Mouse (Mus musculus): ENCODE measurements around the gene Gm9903. TPM values are rescaled to one million over a fixed set of nuclear protein-coding genes. Genes with fewer than 3 reads are reported as not detected.
A peak's percentile ranks its signal among the peaks of the same experiment; 100 is the strongest.

Gene Gm9903
- total and polyA plus RNA-seq, 3 experiments, result 1.0 to 2.5 (median 1.1) TPM

GRCm38 (mm10) chr5:33614391-33614790, 15.3 kb upstream of the Gm9903 start:
- no peak for TF ChIP-seq CTCF (IDR thresholded peaks at IDR 0.05)
- no peak for TF ChIP-seq POLR2A (IDR thresholded peaks at IDR 0.05; ENCODE audit: insufficient read depth, low read depth, low read length)
- no peak for TF ChIP-seq EP300 (IDR thresholded peaks at IDR 0.05; ENCODE audit: insufficient read depth, low read depth, low read length)

GRCm38 (mm10) chr5:33622671-33623070, 7.1 kb upstream of the Gm9903 start:
- 90% methylated on average over 2 of the region's 2 CpGs for WGBS
- no peak overlapping the region for H3K4me3 ChIP-seq

More at GRCm38 (mm10) chr5:33614391-33614790, 15.3 kb upstream of the Gm9903 start:
- H3K4me1 ChIP-seq (ENCODE audit: control insufficient read depth, insufficient read depth, low read length), result peaks cover 3% of the 10 kb centered on the region; the same call in 1 of the 2 replicates
- H3K9ac ChIP-seq (ENCODE audit: low read depth, low read length), result no peak overlapping the region
- no peak for DNase-seq
- WGBS, result 67% methylated on average over 6 of the region's 6 CpGs
- H3K27ac ChIP-seq, result no peak overlapping the region
- no peaks in the 10 kb centered on the region for H3K79me2 ChIP-seq (replicated peaks; ENCODE audit: control insufficient read depth, insufficient read depth, low read length)
- no peak overlapping the region for H3K4me3 ChIP-seq
- no peaks in the 10 kb centered on the region for H3K27me3 ChIP-seq (ENCODE audit: control insufficient read depth, insufficient read depth, low read length)
- intact Hi-C loops (cut with DNase I), result no loop called here
- no peaks in the 10 kb centered on the region; the same call in 1 of the 2 replicates for H3K36me3 ChIP-seq (ENCODE audit: control insufficient read depth, insufficient read depth, low read length)

GRCm38 (mm10) chr5:33623766-33624165, 6.0 kb upstream of the Gm9903 start:
- Histone ChIP-seq H3K79me2 (replicated peaks; ENCODE audit: control insufficient read depth, insufficient read depth, low read length) (peaks cover 8% of the 10 kb centered on the region), H3K27me3 (ENCODE audit: control insufficient read depth, insufficient read depth, low read length) (no peaks in the 10 kb centered on the region), H3K36me3 (ENCODE audit: control insufficient read depth, insufficient read depth, low read length) (peaks cover 9% of the 10 kb centered on the region; the same call in 1 of the 2 replicates), H3K9ac (ENCODE audit: low read depth, low read length) (no peak overlapping the region), H3K27ac (no peak overlapping the region), H3K4me1 (ENCODE audit: control insufficient read depth, insufficient read depth, low read length) (peaks cover 15% of the 10 kb centered on the region), H3K4me3 (no peak overlapping the region)
- intact Hi-C loops (cut with DNase I), result no loop called here
- 37% methylated on average over 3 of the region's 3 CpGs for WGBS
- TF ChIP-seq POLR2A (IDR thresholded peaks at IDR 0.05; ENCODE audit: insufficient read depth, low read depth, low read length) (no peak), EP300 (IDR thresholded peaks at IDR 0.05; ENCODE audit: insufficient read depth, low read depth, low read length) (no peak), CTCF (IDR thresholded peaks at IDR 0.05) (no peak)
- DNase-seq, result no peak

More at GRCm38 (mm10) chr5:33622671-33623070, 7.1 kb upstream of the Gm9903 start:
- H3K4me1 ChIP-seq (ENCODE audit: control insufficient read depth, insufficient read depth, low read length), result peaks cover 11% of the 10 kb centered on the region
- H3K9ac ChIP-seq (ENCODE audit: low read depth, low read length), result no peak overlapping the region
- H3K79me2 ChIP-seq (replicated peaks; ENCODE audit: control insufficient read depth, insufficient read depth, low read length), result peaks cover 8% of the 10 kb centered on the region
- no peaks in the 10 kb centered on the region for H3K27me3 ChIP-seq (ENCODE audit: control insufficient read depth, insufficient read depth, low read length)
- DNase-seq, result no peak
- intact Hi-C loops (cut with DNase I), result no loop called here
- no peak overlapping the region for H3K27ac ChIP-seq
- H3K36me3 ChIP-seq (ENCODE audit: control insufficient read depth, insufficient read depth, low read length), result peaks cover 9% of the 10 kb centered on the region; the same call in 1 of the 2 replicates
- TF ChIP-seq CTCF (IDR thresholded peaks at IDR 0.05) (no peak), POLR2A (IDR thresholded peaks at IDR 0.05; ENCODE audit: insufficient read depth, low read depth, low read length) (no peak), EP300 (IDR thresholded peaks at IDR 0.05; ENCODE audit: insufficient read depth, low read depth, low read length) (no peak)

GRCm38 (mm10) chr5:33627968-33628367, 1.8 kb upstream of the Gm9903 start:
- TF ChIP-seq EP300 (IDR thresholded peaks at IDR 0.05; ENCODE audit: insufficient read depth, low read depth, low read length) (no peak), POLR2A (IDR thresholded peaks at IDR 0.05; ENCODE audit: insufficient read depth, low read depth, low read length) (no peak), CTCF (IDR thresholded peaks at IDR 0.05) (no peak)
- Histone ChIP-seq H3K79me2 (replicated peaks; ENCODE audit: control insufficient read depth, insufficient read depth, low read length) (peaks cover 8% of the 10 kb centered on the region), H3K4me1 (ENCODE audit: control insufficient read depth, insufficient read depth, low read length) (peaks cover 16% of the 10 kb centered on the region), H3K36me3 (ENCODE audit: control insufficient read depth, insufficient read depth, low read length) (peaks cover 5% of the 10 kb centered on the region; the same call in 1 of the 2 replicates), H3K27me3 (ENCODE audit: control insufficient read depth, insufficient read depth, low read length) (no peaks in the 10 kb centered on the region), H3K9ac (ENCODE audit: low read depth, low read length) (no peak overlapping the region; the same call in 1 of the 2 replicates), H3K27ac (peak overlapping the region; percentile 80), H3K4me3 (peak overlapping the region; percentile 75)
- 9% methylated on average over 4 of the region's 4 CpGs for WGBS
- peak in 1 of 2 experiments; percentile 44 for DNase-seq
- intact Hi-C loops (cut with DNase I), result no loop called here

GRCm38 (mm10) chr5:33628820-33629300, 865 bp upstream of the Gm9903 start:
- peak overlapping the region; percentile 75 for H3K4me3 ChIP-seq
- intact Hi-C loops (cut with DNase I), result no loop called here
- H3K27ac ChIP-seq, result peak overlapping the region; percentile 80
- no peaks in the 10 kb centered on the region for H3K27me3 ChIP-seq (ENCODE audit: control insufficient read depth, insufficient read depth, low read length)
- H3K4me1 ChIP-seq (ENCODE audit: control insufficient read depth, insufficient read depth, low read length), result peaks cover 14% of the 10 kb centered on the region
- under 1% methylated on average over 24 of the region's 24 CpGs for WGBS
- H3K79me2 ChIP-seq (replicated peaks; ENCODE audit: control insufficient read depth, insufficient read depth, low read length), result peaks cover 6% of the 10 kb centered on the region
- H3K9ac ChIP-seq (ENCODE audit: low read depth, low read length), result peak overlapping the region; percentile 91
- peaks cover 3% of the 10 kb centered on the region; the same call in 1 of the 2 replicates for H3K36me3 ChIP-seq (ENCODE audit: control insufficient read depth, insufficient read depth, low read length)
- TF ChIP-seq CTCF (IDR thresholded peaks at IDR 0.05), result no peak
- TF ChIP-seq EP300 (IDR thresholded peaks at IDR 0.05; ENCODE audit: insufficient read depth, low read depth, low read length), result no peak
- TF ChIP-seq POLR2A (IDR thresholded peaks at IDR 0.05; ENCODE audit: insufficient read depth, low read depth, low read length), result no peak
- DNase-seq, result no peak

GRCm38 (mm10) chr5:33630061-33630460, 336 bp downstream of the Gm9903 start:
- intact Hi-C loops (cut with DNase I), result loop anchor here (2.0 to 5.0 kb wide), 2 partner anchors 21 to 307 kb away; partner anchors contain the start of gene Nelfa
- peak in 1 of 2 experiments; percentile 69 for DNase-seq
- peaks cover 14% of the 10 kb centered on the region for H3K4me1 ChIP-seq (ENCODE audit: control insufficient read depth, insufficient read depth, low read length)
- H3K4me3 ChIP-seq, result peak overlapping the region; percentile 60
- 2% methylated on average over 9 of the region's 9 CpGs for WGBS
- TF ChIP-seq EP300 (IDR thresholded peaks at IDR 0.05; ENCODE audit: insufficient read depth, low read depth, low read length) (0 out of 2 replicates have a peak, but pooled peaks have one; percentile 0), CTCF (IDR thresholded peaks at IDR 0.05) (no peak)
- H3K9ac ChIP-seq (ENCODE audit: low read depth, low read length), result peak overlapping the region; percentile 30
- H3K36me3 ChIP-seq (ENCODE audit: control insufficient read depth, insufficient read depth, low read length), result no peaks in the 10 kb centered on the region
- peaks cover 5% of the 10 kb centered on the region for H3K79me2 ChIP-seq (replicated peaks; ENCODE audit: control insufficient read depth, insufficient read depth, low read length)
- H3K27ac ChIP-seq, result peak overlapping the region; percentile 91
- H3K27me3 ChIP-seq (ENCODE audit: control insufficient read depth, insufficient read depth, low read length), result no peaks in the 10 kb centered on the region

All from heart, adult 2 months (tissue).